Mouse (Mus musculus) gastrocnemius, adult 8-10 months (tissue): ENCODE data around the gene Zzz3. TPM values are rescaled to one million over a fixed set of nuclear protein-coding genes. Genes with fewer than 3 reads are reported as not detected.

Experiments
- DNase-seq, 2 experiments: peaks; one replicate each; pipeline ENCODE4 v3.0.0; 2022; ENCODE audit warnings: low spot score in 2 of 2
- total RNA-seq, 4 experiments: library from RNA; stranded (reverse); gene quantifications; 2 replicates each; pipeline ENCODE4 v1.2.4; 2022

Gene Zzz3
- total RNA-seq, 4 experiments from 2014 or later, result 14.1 to 19.3 (median 14.8) TPM

DNA sequence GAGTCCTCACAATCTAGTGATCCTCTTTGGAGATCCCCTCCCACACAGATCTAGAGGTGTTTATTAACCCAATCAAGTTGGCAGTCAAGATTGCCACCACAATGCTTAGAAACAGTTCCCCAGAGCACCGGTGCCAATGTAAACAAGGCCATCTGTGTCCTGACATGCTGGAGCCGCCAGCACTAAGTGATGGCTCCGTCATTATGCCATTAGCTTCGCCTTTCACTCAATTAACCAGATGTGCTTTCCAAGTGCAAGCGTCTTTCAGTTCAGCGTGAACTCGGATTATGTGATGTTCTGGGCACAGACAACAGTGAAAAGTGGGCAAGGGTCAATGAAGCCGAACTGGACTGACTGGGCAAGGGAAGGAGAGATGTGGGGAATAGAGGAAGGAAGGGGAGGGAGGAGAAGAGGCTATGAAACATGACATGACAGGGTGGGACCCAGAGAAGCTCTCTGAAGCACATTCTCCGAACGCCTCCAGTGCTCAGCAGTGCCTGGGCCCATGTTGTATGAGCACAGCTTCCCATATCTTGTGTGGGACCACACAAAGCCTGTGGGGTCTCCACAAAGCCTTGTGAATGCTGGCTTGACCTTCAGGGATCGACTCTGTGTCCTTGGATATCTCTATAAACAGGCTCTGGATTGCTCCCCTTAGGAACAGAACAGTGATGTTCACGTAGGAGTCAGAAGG lies 99.5 kb downstream of the Zzz3 start:
- no peak for DNase-seq

DNA sequence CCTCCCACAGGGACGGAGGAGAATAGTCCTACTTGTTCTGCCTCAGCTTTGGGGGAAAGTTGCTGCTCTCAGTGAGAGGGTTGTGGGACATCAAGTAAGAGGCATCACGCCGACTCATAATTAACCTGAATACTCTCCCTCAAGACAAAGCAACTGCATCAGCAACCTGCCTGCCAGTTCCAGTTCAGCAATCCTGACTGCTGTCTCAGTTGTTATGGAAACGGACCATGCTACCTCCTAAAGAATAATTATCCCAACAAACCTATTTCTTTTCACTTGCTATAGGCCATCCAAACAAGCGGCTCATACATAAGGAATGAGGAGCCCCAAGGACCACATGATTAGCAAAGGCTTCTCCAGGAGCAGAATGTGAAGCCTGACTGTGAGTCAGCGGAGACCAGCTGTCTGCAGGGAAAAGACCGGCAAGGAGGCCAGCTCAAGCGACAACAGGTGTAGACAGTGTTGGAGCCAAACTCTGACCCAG lies 100.2 kb downstream of the Zzz3 start:
- no peak for DNase-seq

GRCm38 (mm10) chr3:152497084-152497483 lies 101.8 kb downstream of the Zzz3 start:
- DNase-seq, result no peak

DNA sequence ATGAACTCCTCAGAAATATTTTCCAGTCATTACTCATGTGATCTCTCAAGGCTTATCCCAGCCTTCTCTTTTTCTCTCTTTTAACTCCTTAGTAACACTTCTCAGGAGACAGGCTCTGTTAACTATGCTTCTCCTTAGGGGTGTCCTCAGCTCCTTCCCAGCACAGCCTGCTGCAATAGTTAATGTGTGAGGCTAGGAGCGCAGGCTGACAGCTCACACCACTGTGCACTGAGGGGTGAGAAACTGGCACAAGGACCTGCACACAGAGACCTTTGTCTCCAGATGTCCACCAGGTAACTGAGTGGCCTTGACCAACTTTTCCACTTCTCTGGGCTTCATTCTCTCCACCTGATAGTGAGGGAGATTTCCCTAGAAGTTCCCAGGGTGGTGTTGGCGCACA lies 102.6 kb downstream of the Zzz3 start:
- DNase-seq, result no peak

DNA sequence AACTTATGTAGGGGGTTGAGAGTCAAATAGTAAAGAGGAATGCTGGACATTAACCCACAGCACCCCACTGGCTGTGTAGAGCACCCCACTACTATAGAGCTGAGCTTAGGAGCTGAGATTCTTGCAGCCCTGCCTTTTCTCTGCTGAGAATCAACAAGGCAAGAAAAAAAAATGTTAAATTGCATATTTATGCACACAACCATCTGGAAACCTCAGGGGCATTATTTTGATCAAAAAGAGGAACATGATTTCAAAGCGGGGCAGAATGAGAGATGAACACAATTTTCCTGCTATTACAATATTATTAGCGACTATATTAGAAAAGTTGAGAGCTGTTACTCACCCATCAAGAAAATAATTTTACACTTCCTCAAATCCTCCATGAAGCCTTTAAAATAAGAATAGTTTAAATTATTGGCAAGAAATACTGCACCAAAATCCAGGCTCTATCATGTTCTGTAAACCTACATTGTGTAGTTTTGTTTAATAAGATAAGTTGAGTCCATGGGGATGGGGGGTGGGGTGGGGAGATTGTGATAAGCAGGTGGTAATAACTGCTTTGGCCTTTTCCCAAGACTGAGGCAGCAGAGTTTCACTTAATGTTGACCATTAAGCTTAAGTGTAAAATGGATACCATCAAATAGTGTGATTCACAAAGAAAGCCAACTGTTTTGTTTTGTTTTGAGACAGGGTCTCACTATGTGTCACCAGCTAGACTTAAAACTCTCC lies 103.9 kb downstream of the Zzz3 start:
- DNase-seq, result no peak

DNA sequence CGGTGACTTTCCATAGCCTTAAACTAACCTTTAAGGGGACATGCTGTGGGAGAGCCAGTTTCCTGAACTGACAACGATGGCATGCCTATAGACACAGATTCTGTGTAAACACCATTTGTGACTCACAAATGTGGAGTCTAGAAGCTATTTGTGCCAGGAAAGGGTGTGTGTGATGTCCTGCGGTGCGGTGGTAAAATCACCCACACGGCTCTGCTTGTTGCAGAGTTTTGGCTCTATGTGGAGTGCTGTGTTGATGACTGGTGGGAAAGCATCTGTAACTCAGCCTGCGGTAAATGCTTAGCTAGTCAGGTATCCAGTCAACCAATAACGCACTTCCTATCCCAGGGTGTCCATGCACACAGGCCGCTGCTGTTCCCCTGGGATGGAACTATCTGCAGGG lies 112.6 kb downstream of the Zzz3 start:
- no peak for DNase-seq

GRCm38 (mm10) chr3:152508419-152508993 lies 113.2 kb downstream of the Zzz3 start:
- no peak for DNase-seq

GRCm38 (mm10) chr3:152509268-152509667 lies 114.0 kb downstream of the Zzz3 start:
- no peak for DNase-seq

Other genes with a start within 250 kb of the Zzz3 start
- under 1 TPM in 3 of 4 experiments, not detected in 1; 0.36 to 0.70 (median 0.68) TPM for gene Gipc2, start 229.2 kb upstream of the Zzz3 start, total RNA-seq
- gene Dnajb4, start 185.2 kb upstream of the Zzz3 start, total RNA-seq, result 10 to 100 TPM; 43.8 to 67.3 (median 46.9) TPM
- 10 to 100 TPM; 20.1 to 27.7 (median 21.3) TPM for gene Fubp1, start 185.1 kb upstream of the Zzz3 start, total RNA-seq
- 100 to 1,000 TPM; 201 to 345 (median 252) TPM for gene Nexn, start 129.1 kb upstream of the Zzz3 start, total RNA-seq
- 1 to 10 TPM; 6.6 to 7.9 (median 7.4) TPM for gene Miga1, start 55.1 kb upstream of the Zzz3 start, total RNA-seq
- gene Usp33, start 49.0 kb upstream of the Zzz3 start, total RNA-seq, result 10 to 100 TPM; 16.3 to 20.0 (median 18.6) TPM